Mouse (Mus musculus) cerebellum, adult 2 months (tissue): Measurements from ENCODE around the gene Zxdc.

ENCODE experiments used
- CTCF ChIP-seq: fragments of 200-500 bp; IDR thresholded peaks from 2 replicates; pipeline ENCODE4 v1.5.1; 2011; ENCODE audit warnings: low read depth, mild to moderate bottlenecking, control low read depth, low read length, moderate library complexity, borderline replicate concordance; ENCODE audit not compliant: insufficient read depth
- POLR2A ChIP-seq: fragments of 200-500 bp; IDR thresholded peaks from 2 replicates; pipeline ENCODE4 v1.6.1; 2011; ENCODE audit warnings: low read length, control low read depth, borderline replicate concordance; ENCODE audit not compliant: insufficient read depth

DNA sequence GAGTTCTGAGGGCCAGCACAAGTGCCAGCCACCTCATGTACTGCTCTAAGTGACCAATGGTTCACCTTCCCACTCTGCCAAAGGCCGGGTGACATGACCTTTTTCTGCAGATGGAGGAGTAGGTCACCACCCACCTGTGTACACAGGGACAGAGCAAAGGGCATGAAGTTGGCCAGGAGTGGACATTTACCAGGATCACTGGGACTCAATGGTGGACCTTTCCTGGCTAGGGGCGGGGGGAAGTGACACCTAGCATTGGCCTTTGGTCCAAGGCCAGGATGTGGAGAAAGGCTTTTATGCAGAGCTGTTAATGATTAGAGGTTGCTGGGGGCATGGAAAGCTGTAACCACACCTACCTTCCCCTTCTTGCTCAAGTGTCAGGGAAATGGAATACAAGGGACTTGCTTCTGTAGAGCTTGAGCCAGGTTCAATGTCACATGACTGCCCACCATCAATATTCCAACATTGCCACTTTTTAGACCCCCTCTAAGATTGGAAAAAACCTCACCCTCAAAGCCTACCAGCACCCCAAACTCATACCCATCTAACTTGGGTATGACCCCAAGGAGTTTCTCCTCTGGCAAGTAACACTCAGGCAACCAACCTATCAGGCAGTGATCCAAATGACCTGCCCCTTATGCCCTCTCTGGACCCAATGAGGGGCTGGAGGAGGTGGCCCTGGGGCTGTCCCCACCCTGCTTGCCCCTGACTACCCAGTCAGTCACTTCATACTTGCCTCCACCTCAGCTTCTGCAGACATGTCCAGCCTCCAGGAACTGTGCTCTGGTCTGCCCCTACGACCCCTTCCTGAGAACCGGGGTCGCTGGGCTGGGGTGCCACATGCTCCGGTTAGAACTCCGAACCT lies 36.5 kb upstream of the Zxdc start, which contains the start of gene Uroc1:
- no peak for TF ChIP-seq CTCF
- TF ChIP-seq POLR2A, result no peak
